Mouse (Mus musculus) forebrain, embryonic 10.5 days (tissue): ENCODE measurements around the gene Cd8a. TPM values are rescaled to one million over a fixed set of nuclear protein-coding genes. Genes with fewer than 3 reads are reported as not detected.
"Not testable (repeated sequence)": the region's sequence is repeated elsewhere in the genome, so short reads cannot be mapped to it uniquely, and the experiment has no call there.

ENCODE experiments used
- DNase-seq: peaks from one replicate; pipeline ENCODE4 v3.0.0-alpha.2; 2017; ENCODE audit warnings: low spot score; ENCODE audit errors: extremely low spot score
- H3K27ac ChIP-seq: fragments of 300-500 bp; sonication (generic); 2 replicates; pipeline ENCODE4 v1.5.1; 2016; ENCODE audit warnings: mild to moderate bottlenecking
- H3K27me3 ChIP-seq: fragments of 300-500 bp; sonication (generic); 2 replicates; pipeline ENCODE4 v1.6.1; 2016; ENCODE audit warnings: mild to moderate bottlenecking; ENCODE audit not compliant: poor library complexity, severe bottlenecking
- H3K36me3 ChIP-seq: fragments of 300-500 bp; sonication (generic); replicated peaks from 2 replicates; pipeline ENCODE4 v1.6.1; 2016; ENCODE audit warnings: mild to moderate bottlenecking, moderate library complexity
- H3K4me1 ChIP-seq: fragments of 300-500 bp; sonication (generic); 2 replicates; pipeline ENCODE4 v1.6.1; 2016
- H3K4me3 ChIP-seq: fragments of 300-500 bp; sonication (generic); 2 replicates; pipeline ENCODE4 v1.5.1; 2016; ENCODE audit warnings: mild to moderate bottlenecking, moderate library complexity
- H3K9me3 ChIP-seq: fragments of 300-500 bp; sonication (generic); 2 replicates; pipeline ENCODE4 v1.6.1; 2016; ENCODE audit warnings: mild to moderate bottlenecking, moderate library complexity
- WGBS: fragments of 180-500 bp; shearing (Covaris S2); methylation state at CpG from one replicate; pipeline ENCODE4 v1.1.7; 2016; 5-methylcytosine and 5-hydroxymethylcytosine counted together
- polyA plus RNA-seq: library from polyadenylated mRNA; unstranded; fragments of >200 nt; fragmentation: Nextera tagmentation; extraction: Ambion mirVana; gene quantifications from 2 replicates; pipeline ENCODE4 v1.2.1, GENCODE M21; 2016

Cd8a gene
- polyA plus RNA-seq, result not detected in 2 replicates

- WGBS, result 86% methylated on average over 14 of the region's 14 CpGs
- no peak for DNase-seq
Observed at GRCm38 (mm10) chr6:71373249-71373775, at the start of gene Cd8a. Gene Cd8a (plus strand): TSS chr6:71373427.

GRCm38 (mm10) chr6:71324816-71325215, 48.4 kb upstream of the Cd8a start:
- no peak overlapping the region for H3K27ac ChIP-seq
- no peak overlapping the region for H3K4me3 ChIP-seq
- H3K27me3 ChIP-seq, result no peaks in the 10 kb centered on the region
- 89% methylated on average over 9 of the region's 9 CpGs for WGBS
- DNase-seq, result no peak
- no peaks in the 10 kb centered on the region for H3K4me1 ChIP-seq
- H3K36me3 ChIP-seq, result no peaks in the 10 kb centered on the region
- H3K9me3 ChIP-seq, result no peaks in the 10 kb centered on the region

More at GRCm38 (mm10) chr6:71373249-71373775, at the start of gene Cd8a:
- Histone ChIP-seq H3K9me3 (peaks cover 9% of the 10 kb centered on the region; the same call in 1 of the 2 replicates), H3K36me3 (no peaks in the 10 kb centered on the region), H3K4me3 (no peak within 1 kb of the TSS), H3K27ac (no peak within 1 kb of the TSS), H3K27me3 (no peaks in the 10 kb centered on the region), H3K4me1 (no peaks in the 10 kb centered on the region)

- Histone ChIP-seq H3K27ac (no peak overlapping the region), H3K4me1 (no peaks in the 10 kb centered on the region), H3K9me3 (no peaks in the 10 kb centered on the region), H3K36me3 (no peaks in the 10 kb centered on the region), H3K4me3 (no peak overlapping the region), H3K27me3 (no peaks in the 10 kb centered on the region)
- DNase-seq, result no peak
- 89% methylated on average over 6 of the region's 6 CpGs for WGBS
Observed at GRCm38 (mm10) chr6:71329881-71330280, 43.3 kb upstream of the Cd8a start.

GRCm38 (mm10) chr6:71330486-71330885, 42.7 kb upstream of the Cd8a start:
- H3K36me3 ChIP-seq, result no peaks in the 10 kb centered on the region
- WGBS, result 89% methylated on average over 7 of the region's 7 CpGs

GRCm38 (mm10) chr6:71331491-71331890, 41.7 kb upstream of the Cd8a start:
- H3K36me3 ChIP-seq, H3K9me3 ChIP-seq, H3K4me1 ChIP-seq, H3K27me3 ChIP-seq, DNase-seq, H3K4me3 ChIP-seq, H3K27ac ChIP-seq: not testable (repeated sequence)
- 91% methylated on average over 3 of the region's 4 CpGs for WGBS

More at GRCm38 (mm10) chr6:71330486-71330885, 42.7 kb upstream of the Cd8a start:
- H3K4me3 ChIP-seq, result no peak overlapping the region
- no peaks in the 10 kb centered on the region for H3K4me1 ChIP-seq
- H3K27me3 ChIP-seq, result no peaks in the 10 kb centered on the region
- no peak for DNase-seq
- no peak overlapping the region for H3K27ac ChIP-seq
- no peaks in the 10 kb centered on the region for H3K9me3 ChIP-seq

- 87% methylated on average over 11 of the region's 11 CpGs for WGBS
Observed at GRCm38 (mm10) chr6:71332236-71332965, 40.8 kb upstream of the Cd8a start.

GRCm38 (mm10) chr6:71333031-71333430, 40.2 kb upstream of the Cd8a start:
- H3K36me3 ChIP-seq, result no peaks in the 10 kb centered on the region
- H3K9me3 ChIP-seq, result no peaks in the 10 kb centered on the region
- DNase-seq, result no peak
- WGBS, result 75% methylated on average over 3 of the region's 3 CpGs
- H3K27me3 ChIP-seq, result no peaks in the 10 kb centered on the region
- no peak overlapping the region for H3K27ac ChIP-seq
- no peak overlapping the region for H3K4me3 ChIP-seq
- H3K4me1 ChIP-seq, result no peaks in the 10 kb centered on the region

More at GRCm38 (mm10) chr6:71332236-71332965, 40.8 kb upstream of the Cd8a start:
- Histone ChIP-seq H3K27ac (no peak overlapping the region), H3K27me3 (no peaks in the 10 kb centered on the region), H3K9me3 (no peaks in the 10 kb centered on the region), H3K4me3 (no peak overlapping the region), H3K36me3 (no peaks in the 10 kb centered on the region), H3K4me1 (no peaks in the 10 kb centered on the region)
- no peak for DNase-seq

GRCm38 (mm10) chr6:71333578-71334273, 39.5 kb upstream of the Cd8a start:
- no peaks in the 10 kb centered on the region for H3K27me3 ChIP-seq
- no peak overlapping the region for H3K4me3 ChIP-seq
- 92% methylated on average over 11 of the region's 11 CpGs for WGBS
- H3K4me1 ChIP-seq, result no peaks in the 10 kb centered on the region
- no peaks in the 10 kb centered on the region for H3K9me3 ChIP-seq
- DNase-seq, result no peak
- no peak overlapping the region for H3K27ac ChIP-seq
- no peaks in the 10 kb centered on the region for H3K36me3 ChIP-seq

- no peak for DNase-seq
- 97% methylated on average over 8 of the region's 8 CpGs for WGBS
- no peaks in the 10 kb centered on the region for H3K9me3 ChIP-seq
- H3K27me3 ChIP-seq, result no peaks in the 10 kb centered on the region
- no peaks in the 10 kb centered on the region for H3K36me3 ChIP-seq
- H3K4me3 ChIP-seq, result no peak overlapping the region
- H3K4me1 ChIP-seq, result no peaks in the 10 kb centered on the region
- H3K27ac ChIP-seq, result no peak overlapping the region
Observed at GRCm38 (mm10) chr6:71337666-71338065, 35.6 kb upstream of the Cd8a start.

- DNase-seq, result no peak
- H3K27me3 ChIP-seq, result no peaks in the 10 kb centered on the region
- no peaks in the 10 kb centered on the region for H3K36me3 ChIP-seq
- WGBS, result 89% methylated on average over 3 of the region's 3 CpGs
- H3K4me3 ChIP-seq, result no peak overlapping the region
- H3K4me1 ChIP-seq, result no peaks in the 10 kb centered on the region
- no peaks in the 10 kb centered on the region for H3K9me3 ChIP-seq
- H3K27ac ChIP-seq, result no peak overlapping the region
Observed at GRCm38 (mm10) chr6:71338941-71339340, 34.3 kb upstream of the Cd8a start.

- no peaks in the 10 kb centered on the region for H3K36me3 ChIP-seq
- WGBS, result 86% methylated on average over 4 of the region's 4 CpGs
Observed at GRCm38 (mm10) chr6:71339351-71339750, 33.9 kb upstream of the Cd8a start.

GRCm38 (mm10) chr6:71341179-71341578, 32.0 kb upstream of the Cd8a start:
- no peak for DNase-seq
- WGBS, result 90% methylated on average over 9 of the region's 9 CpGs
- Histone ChIP-seq H3K36me3 (no peaks in the 10 kb centered on the region), H3K9me3 (no peaks in the 10 kb centered on the region), H3K27ac (no peak overlapping the region), H3K4me3 (no peak overlapping the region), H3K27me3 (no peaks in the 10 kb centered on the region), H3K4me1 (no peaks in the 10 kb centered on the region)

More at GRCm38 (mm10) chr6:71339351-71339750, 33.9 kb upstream of the Cd8a start:
- H3K4me3 ChIP-seq, result no peak overlapping the region
- no peak overlapping the region for H3K27ac ChIP-seq
- no peak for DNase-seq
- no peaks in the 10 kb centered on the region for H3K4me1 ChIP-seq
- H3K27me3 ChIP-seq, result no peaks in the 10 kb centered on the region
- H3K9me3 ChIP-seq, result no peaks in the 10 kb centered on the region

GRCm38 (mm10) chr6:71348006-71348405, 25.2 kb upstream of the Cd8a start:
- no peak overlapping the region for H3K27ac ChIP-seq
- no peak overlapping the region for H3K4me3 ChIP-seq
- no peaks in the 10 kb centered on the region for H3K27me3 ChIP-seq
- no peaks in the 10 kb centered on the region for H3K4me1 ChIP-seq
- 93% methylated on average over 9 of the region's 9 CpGs for WGBS
- DNase-seq, result no peak
- no peaks in the 10 kb centered on the region; the same call in 1 of the 2 replicates for H3K9me3 ChIP-seq
- H3K36me3 ChIP-seq, result no peaks in the 10 kb centered on the region
